Mouse (Mus musculus) retina, postnatal 7 days (tissue): ENCODE measurements around the gene Vsig10.
"Not testable (repeated sequence)": the region's sequence is repeated elsewhere in the genome, so short reads cannot be mapped to it uniquely, and the experiment has no call there.

ENCODE experiments used
- DNase-seq: peaks from one replicate; pipeline ENCODE4 v3.0.0-alpha.2; 2012; ENCODE audit warnings: low read depth, low spot score

The Vsig10 gene

GRCm38 (mm10) chr5:117303691-117304579 is 14.9 kb upstream of the Vsig10 start:
- DNase-seq, result no peak

DNA sequence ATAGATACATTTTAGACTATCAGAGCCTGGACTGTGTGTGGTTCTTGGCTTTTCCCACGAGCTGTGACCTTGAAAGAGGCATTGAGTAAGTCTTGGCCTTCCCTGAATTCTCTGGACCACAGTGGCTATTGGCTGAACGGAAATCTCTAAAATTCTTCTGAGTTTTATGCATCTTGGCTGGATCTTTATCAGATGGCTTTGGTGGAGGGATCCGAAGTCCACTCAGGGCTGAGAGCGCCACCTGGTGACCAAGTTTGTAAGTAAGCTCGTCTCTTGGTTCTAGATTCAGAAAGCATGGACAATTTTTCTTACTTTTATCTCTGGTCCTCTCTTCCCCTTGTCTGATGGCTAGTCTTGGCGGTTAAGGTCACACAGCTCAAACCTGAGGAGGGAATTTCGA is 13.9 kb upstream of the Vsig10 start:
- DNase-seq, result peak; percentile 69

- no peak for DNase-seq
Measured at GRCm38 (mm10) chr5:117305754-117306153, 13.1 kb upstream of the Vsig10 start.

- DNase-seq, result no peak
Measured at GRCm38 (mm10) chr5:117306826-117307225, 12.1 kb upstream of the Vsig10 start.

DNA sequence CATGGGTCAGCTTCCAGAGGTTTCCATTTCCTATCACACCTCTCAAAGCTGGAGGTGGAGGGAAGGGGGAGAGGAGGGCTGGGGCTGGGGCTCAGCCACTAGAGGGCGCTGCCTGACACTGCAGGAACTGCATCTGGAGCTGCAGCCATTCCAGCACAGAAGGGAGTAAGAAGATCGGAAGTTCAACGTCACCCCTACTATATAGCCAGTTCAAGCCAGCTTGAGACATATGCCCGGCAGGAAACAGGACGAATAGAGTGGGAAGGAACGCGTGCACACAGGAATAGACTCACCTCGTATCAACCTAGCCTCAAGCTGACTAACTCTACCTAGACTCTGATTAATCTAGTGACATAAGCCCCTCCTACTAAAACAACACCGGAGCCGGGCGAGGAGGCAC is 11.2 kb upstream of the Vsig10 start:
- peak; percentile 50 for DNase-seq

DNA sequence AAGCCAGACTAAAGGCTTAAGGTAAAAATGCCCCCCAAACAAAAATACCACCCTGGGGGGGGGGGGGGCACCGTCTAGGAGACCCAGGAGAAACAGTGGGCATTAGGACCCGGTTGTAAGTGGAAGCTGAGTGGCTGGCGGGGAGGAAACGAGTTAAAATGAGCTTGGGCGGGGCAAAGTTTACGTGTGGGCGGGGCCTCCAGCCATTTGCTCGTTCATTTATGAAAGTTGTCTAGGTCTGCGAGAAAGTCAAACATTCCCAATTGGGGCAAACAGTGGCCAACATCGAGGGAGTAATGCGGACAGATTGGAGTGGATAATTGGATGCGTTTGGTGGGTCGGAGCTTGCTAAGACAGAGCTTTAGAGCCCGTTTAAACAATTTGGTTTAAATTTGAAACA is 5.5 kb upstream of the Vsig10 start:
- no peak for DNase-seq

DNA sequence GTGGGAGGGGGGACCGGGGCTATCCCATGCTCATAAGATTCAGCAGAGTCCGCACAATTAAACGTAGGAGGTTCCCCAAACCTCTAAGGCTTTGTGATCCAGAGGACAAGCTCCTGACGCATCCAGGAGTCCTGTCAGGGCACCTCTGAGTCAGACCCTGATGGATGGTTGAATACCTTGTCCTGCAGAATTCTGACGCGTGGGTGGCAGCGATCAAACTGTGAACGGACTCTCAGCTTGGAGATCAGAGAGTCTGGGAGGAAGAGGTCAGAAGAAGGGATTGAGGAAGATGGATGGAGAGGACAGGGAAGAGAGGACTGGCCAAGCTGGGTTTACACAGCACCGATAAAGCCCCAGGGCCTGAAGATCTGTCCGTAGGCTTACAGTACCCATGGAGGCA is 5.0 kb upstream of the Vsig10 start:
- DNase-seq, result no peak

DNA sequence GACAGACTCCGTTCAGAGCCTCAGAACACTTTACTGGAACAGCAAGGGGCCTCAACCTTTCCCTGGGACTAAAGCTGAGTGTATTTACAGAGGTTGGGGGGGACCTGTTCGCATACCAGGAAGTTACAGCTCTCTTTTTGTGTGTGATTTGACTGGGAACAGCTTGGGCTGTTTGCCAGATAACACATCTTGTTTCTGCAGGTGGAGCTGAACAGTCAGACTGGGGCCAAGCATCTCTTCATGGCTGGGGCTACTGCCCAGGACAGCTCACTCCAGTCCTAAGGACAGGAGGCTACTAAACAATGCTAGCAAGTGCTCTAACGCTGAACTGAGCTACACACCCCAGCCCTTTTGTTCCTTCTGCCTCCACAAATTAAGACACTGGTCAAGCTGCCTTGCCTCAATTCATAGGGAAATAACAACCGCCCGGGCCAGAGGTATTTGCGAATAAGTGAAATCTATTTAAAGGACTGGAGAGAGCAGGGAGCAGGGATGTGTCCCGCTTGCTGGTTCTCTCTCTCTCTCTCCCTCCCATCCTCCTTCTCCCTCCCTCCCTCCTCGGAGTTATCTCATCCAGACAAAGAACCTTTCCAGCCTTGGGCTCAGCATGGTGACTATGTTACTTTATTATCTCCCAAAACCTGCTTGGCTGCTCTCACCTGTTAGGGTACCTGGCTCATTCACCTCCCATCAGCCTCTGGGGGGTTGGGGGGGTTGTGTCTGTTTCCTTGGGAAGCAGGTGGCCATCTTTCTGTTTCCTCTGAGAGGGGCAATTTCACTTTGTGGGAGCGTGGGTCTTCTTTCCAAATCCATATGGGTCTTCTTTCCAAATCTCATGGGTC is 4.1 kb upstream of the Vsig10 start:
- no peak for DNase-seq

DNA sequence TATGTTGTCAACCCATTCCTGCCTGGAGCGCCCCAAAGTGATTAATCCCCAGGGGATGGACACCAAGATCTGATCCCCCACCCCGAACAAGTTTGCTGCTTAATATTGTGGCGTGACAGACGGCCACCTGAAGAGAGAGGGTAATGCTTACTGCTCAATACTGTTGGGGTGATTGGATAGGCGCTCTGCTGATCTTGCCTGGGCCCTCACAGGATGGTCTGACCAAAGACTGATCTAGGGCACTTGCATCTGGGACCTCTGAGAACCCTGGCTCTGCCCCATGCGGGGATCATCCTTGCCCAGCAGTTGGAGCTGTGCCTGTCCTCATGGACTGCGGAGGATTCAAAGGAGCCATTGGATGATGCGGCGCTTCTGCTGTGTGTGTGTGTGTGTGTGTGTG is 4.9 kb downstream of the Vsig10 start:
- DNase-seq, result no peak

GRCm38 (mm10) chr5:117326408-117326807 is 7.5 kb downstream of the Vsig10 start:
- DNase-seq, result no peak

- DNase-seq, result no peak
Measured at GRCm38 (mm10) chr5:117330457-117330856, 11.6 kb downstream of the Vsig10 start.

- no peak for DNase-seq
Measured at GRCm38 (mm10) chr5:117337999-117338398, 19.1 kb downstream of the Vsig10 start.

GRCm38 (mm10) chr5:117338503-117338902 is 19.6 kb downstream of the Vsig10 start:
- no peak for DNase-seq

GRCm38 (mm10) chr5:117340081-117340480 is 21.2 kb downstream of the Vsig10 start:
- no peak for DNase-seq

DNA sequence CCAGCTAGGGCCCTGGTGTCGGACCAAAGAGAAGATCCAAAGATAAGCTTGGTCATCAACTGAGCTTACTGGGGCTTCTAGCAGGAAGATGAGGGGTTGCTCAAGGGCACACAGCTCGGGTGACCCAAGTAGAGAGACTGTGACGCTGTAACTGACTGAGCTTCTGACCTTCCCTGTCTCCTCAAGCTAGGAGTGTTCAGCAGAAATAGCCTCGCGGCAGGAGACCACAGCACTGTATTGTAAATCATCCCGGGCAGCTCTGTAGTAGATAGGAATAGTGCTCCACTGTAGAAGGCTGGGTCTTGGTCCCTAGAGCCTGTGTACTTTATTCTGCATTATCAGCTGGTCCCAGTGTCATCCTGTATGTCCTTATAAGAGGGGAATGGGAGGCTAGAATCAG is 23.0 kb downstream of the Vsig10 start:
- no peak for DNase-seq

DNA sequence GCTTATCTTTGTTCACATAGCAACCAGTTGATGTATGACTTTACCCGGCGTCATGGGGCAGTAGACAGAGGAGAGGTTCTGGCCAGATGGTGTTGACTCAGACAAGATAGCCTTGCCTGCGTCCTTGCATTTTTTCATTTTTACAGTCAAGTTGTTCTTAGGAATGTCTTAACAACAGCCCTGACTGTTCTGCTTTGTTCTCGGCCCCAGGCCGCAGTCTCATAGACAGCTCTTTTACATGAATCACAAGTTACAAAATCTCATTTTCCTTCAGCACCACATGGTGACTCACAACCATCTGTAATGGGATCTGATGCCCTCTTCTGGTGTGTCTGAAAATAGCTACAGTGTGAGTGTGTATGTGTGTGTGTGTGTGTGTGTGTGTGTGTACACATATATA is 25.6 kb downstream of the Vsig10 start:
- not testable (repeated sequence) for DNase-seq

DNA sequence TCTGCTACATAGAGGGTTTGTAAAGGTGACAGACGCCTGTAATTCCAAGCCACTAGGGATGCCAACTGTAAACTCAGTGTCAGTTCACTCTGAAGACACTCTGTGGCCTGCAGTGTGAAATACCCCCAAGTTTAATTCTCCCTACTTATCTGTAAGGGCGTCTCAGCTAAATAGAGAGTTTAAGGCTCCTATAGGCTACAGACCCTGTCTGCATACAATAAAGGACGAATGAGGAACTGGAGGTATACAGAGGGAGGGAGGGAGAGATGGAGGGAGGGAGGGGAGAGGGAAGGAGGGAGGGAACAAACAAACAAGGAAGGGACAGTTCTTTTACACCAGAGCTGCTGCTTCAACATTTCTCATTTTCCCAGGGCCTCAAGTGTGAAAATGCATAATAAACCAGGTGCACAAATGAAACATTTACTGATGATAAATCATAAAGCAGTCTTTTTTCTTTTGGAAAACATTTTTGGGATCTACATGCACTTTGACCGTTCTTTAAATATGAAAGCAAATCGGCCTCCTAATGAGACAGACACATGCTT is 26.6 kb downstream of the Vsig10 start:
- DNase-seq, result no peak

GRCm38 (mm10) chr5:117346281-117346680 is 27.4 kb downstream of the Vsig10 start:
- no peak for DNase-seq

DNA sequence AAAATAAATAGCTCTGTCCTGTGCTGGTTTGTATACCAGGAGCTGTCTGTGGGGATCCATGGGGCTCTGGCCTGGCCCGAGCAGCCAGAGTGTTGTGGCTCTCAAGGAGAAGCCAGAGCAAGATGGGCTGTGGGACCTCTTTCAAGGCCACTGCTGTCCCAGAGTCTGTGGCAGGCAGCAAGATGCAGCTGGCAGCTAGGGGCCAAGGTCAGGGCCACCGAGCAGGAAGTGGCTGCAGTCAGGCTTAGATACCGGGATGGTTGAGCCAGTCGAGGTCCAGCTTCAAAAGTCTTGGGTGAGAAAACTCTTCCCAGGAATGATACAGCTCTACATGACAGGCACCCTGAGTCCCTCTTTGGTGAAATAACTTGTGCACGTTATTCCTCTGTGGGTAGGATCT is 28.1 kb downstream of the Vsig10 start:
- no peak for DNase-seq

DNA sequence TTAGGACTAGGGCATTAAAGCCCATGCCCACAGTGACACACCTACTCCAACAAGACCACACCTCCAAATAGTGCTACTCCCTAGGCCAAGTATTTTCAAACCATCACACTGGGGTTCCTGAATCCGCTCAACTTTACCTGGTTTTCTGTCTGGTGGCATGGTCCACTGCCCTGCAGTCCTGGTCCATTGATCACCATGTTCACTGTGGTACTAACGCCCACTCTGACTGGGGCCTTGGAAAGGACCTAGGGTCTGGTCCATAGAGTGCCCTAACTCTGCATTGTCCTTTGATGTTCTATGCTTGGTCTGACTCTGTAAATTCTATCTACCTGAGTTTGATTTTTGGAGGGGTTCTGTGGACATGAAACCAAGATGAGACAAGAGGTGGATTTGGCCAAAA is 29.0 kb downstream of the Vsig10 start:
- no peak for DNase-seq

- DNase-seq, result peak; percentile 52
Measured at GRCm38 (mm10) chr5:117348279-117348678, 29.4 kb downstream of the Vsig10 start.

DNA sequence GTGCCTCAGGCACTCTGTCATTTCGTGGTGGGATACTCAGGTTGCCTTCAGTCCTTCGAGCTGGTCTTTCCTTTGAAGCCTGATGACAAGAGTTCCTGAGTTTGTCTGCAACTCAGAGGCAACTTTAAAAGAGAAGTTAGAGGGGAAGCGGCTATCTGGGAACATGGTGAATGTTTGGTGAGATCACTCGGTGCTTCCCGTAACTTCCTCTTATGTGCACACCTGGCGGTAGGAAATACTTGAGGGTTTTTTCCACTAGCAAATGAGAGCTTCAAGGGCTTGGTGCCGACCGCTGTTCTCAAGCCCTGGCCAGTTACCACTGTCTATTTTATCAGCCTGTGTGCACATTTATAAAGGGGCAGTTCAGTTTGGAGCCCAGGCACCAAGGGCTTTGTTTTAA is 35.2 kb downstream of the Vsig10 start:
- no peak for DNase-seq
